Mouse (Mus musculus) ES-Bruce4 (cell line): ENCODE results near the gene Ubxn11.

Source experiments
- CTCF ChIP-seq: IDR thresholded peaks from one replicate; pipeline ENCODE4 v1.8.1; 2011; ENCODE audit warnings: low read depth, low read length
- POLR2A ChIP-seq: IDR thresholded peaks from one replicate; pipeline ENCODE4 v1.8.1; 2011; ENCODE audit warnings: low read length; ENCODE audit not compliant: insufficient read depth

GRCm38 (mm10) chr4:134152112-134152511 is 49.7 kb downstream of the Ubxn11 start:
- TF ChIP-seq CTCF (no peak), POLR2A (no peak)
